Mouse (Mus musculus): ENCODE results near the gene R3hdm4. TPM values are rescaled to one million over a fixed set of nuclear protein-coding genes. Genes with fewer than 3 reads are reported as not detected.

The R3hdm4 gene
- total and polyA plus RNA-seq, 3 experiments: 10.5 to 59.4 (median 22.3) TPM

- H3K79me2 ChIP-seq (replicated peaks; ENCODE audit: control insufficient read depth, extremely low read depth, insufficient read depth, poor library complexity, severe bottlenecking): no peaks in the 10 kb centered on the region
- no peak overlapping the region for H3K4me3 ChIP-seq (replicated peaks in 1 of 3; ENCODE audit: low read depth in 2 of 3, low read length in 2 of 3, poor library complexity in 1 of 3)
- dilution Hi-C loops (cut with MboI; ENCODE audit: extremely low pct_ligation_motif_present, extremely low pct_unique_long_range_greater_than_20kb, low sequenced_read_pairs) (no loop called here), in situ Hi-C loops (cut with MboI; ENCODE audit: low pct_ligation_motif_present, low pct_unique_long_range_greater_than_20kb, low sequenced_read_pairs) (no loop called here)
- no peaks in the 10 kb centered on the region for H3K4me1 ChIP-seq (ENCODE audit: control insufficient read depth in 1 of 2, insufficient read depth in 2 of 2)
- H3K27ac ChIP-seq (ENCODE audit: insufficient read depth, low read depth): no peak overlapping the region
- peaks cover 64 to 92% of the 10 kb centered on the region in 2 experiments for H3K36me3 ChIP-seq (replicated peaks in 1 of 2; ENCODE audit: control insufficient read depth in 1 of 2, insufficient read depth in 1 of 2, low read length in 1 of 2)
- H3K27me3 ChIP-seq (replicated peaks): no peaks in the 10 kb centered on the region
- H3K4me2 ChIP-seq (ENCODE audit: insufficient read depth, low read depth, poor library complexity, severe bottlenecking): no peak overlapping the region
- no peaks in the 10 kb centered on the region for H3K9me3 ChIP-seq (replicated peaks; ENCODE audit: low read length)
- TF ChIP-seq POLR2AphosphoS2 (IDR thresholded peaks at IDR 0.05; ENCODE audit: low read depth, low read length) (peak; percentile 31; the same call in 1 of the 2 replicates), ZC3H11A (IDR thresholded peaks at IDR 0.05; ENCODE audit: low read depth, low read length) (no peak)
- no peak overlapping the region for H3K9ac ChIP-seq (ENCODE audit: insufficient read depth, low read depth)
- DNase-seq (ENCODE audit: extremely low read depth): no peak
These were observed 48.1 kb upstream of the R3hdm4 start for GRCm38 (mm10) chr10:79969124-79969568.

- no peak for TF ChIP-seq SMC3 (IDR thresholded peaks at IDR 0.05; ENCODE audit: low read depth, low read length)
- no peak for TF ChIP-seq TBP (conservative IDR thresholded peaks at IDR 0.05; ENCODE audit: low read depth, low read length)
- TF ChIP-seq POLR2A (IDR thresholded peaks at IDR 0.05; ENCODE audit: low read depth, low read length): 0 out of 2 replicates have a peak, but pooled peaks have one; percentile 32
- TF ChIP-seq KAT2A (IDR thresholded peaks at IDR 0.05; ENCODE audit: insufficient replicate concordance, low read length): no peak
- no peak overlapping the region for H3K27ac ChIP-seq (ENCODE audit: insufficient read depth, low read depth)
- dilution Hi-C loops (cut with MboI; ENCODE audit: extremely low pct_ligation_motif_present, extremely low pct_unique_long_range_greater_than_20kb, low sequenced_read_pairs) (no loop called here), in situ Hi-C loops (cut with MboI; ENCODE audit: low pct_ligation_motif_present, low pct_unique_long_range_greater_than_20kb, low sequenced_read_pairs) (no loop called here)
- peaks cover 65 to 92% of the 10 kb centered on the region in 2 experiments for H3K36me3 ChIP-seq (replicated peaks in 1 of 2; ENCODE audit: control insufficient read depth in 1 of 2, insufficient read depth in 1 of 2, low read length in 1 of 2)
- H3K4me3 ChIP-seq (replicated peaks in 1 of 3; ENCODE audit: low read depth in 2 of 3, low read length in 2 of 3, poor library complexity in 1 of 3): no peak overlapping the region
- no peaks in the 10 kb centered on the region for H3K79me2 ChIP-seq (replicated peaks; ENCODE audit: control insufficient read depth, extremely low read depth, insufficient read depth, poor library complexity, severe bottlenecking)
- H3K9ac ChIP-seq (ENCODE audit: insufficient read depth, low read depth): no peak overlapping the region
- no peak overlapping the region for H3K4me2 ChIP-seq (ENCODE audit: insufficient read depth, low read depth, poor library complexity, severe bottlenecking)
- H3K27me3 ChIP-seq (replicated peaks): no peaks in the 10 kb centered on the region
- DNase-seq (ENCODE audit: extremely low read depth): no peak
- H3K4me1 ChIP-seq (ENCODE audit: control insufficient read depth in 1 of 2, insufficient read depth in 2 of 2): no peaks in the 10 kb centered on the region
- H3K9me3 ChIP-seq (replicated peaks; ENCODE audit: low read length): no peaks in the 10 kb centered on the region
These were observed 47.2 kb upstream of the R3hdm4 start for GRCm38 (mm10) chr10:79968181-79968580.

GRCm38 (mm10) chr10:79966886-79967400 is 45.9 kb upstream of the R3hdm4 start:
- no peak overlapping the region for H3K27ac ChIP-seq (ENCODE audit: insufficient read depth, low read depth)
- TF ChIP-seq CHD1 (IDR thresholded peaks at IDR 0.05; ENCODE audit: low read depth, low read length) (no peak), IRF4 (IDR thresholded peaks at IDR 0.05; ENCODE audit: low read depth, low read length) (no peak), ZC3H11A (IDR thresholded peaks at IDR 0.05; ENCODE audit: low read depth, low read length) (no peak), USF1 (IDR thresholded peaks at IDR 0.05; ENCODE audit: low read depth, low read length) (no peak), TBP (conservative IDR thresholded peaks at IDR 0.05; ENCODE audit: low read depth, low read length) (no peak), ZNF384 (IDR thresholded peaks at IDR 0.05; ENCODE audit: low read depth, low read length) (no peak), NRF1 (IDR thresholded peaks at IDR 0.05; ENCODE audit: low read depth, low read length) (no peak), HCFC1 (IDR thresholded peaks at IDR 0.05; ENCODE audit: low read depth, low read length) (no peak), JUND (conservative IDR thresholded peaks at IDR 0.05; ENCODE audit: low read depth, low read length) (no peak)
- dilution Hi-C loops (cut with MboI; ENCODE audit: extremely low pct_ligation_motif_present, extremely low pct_unique_long_range_greater_than_20kb, low sequenced_read_pairs) (no loop called here), in situ Hi-C loops (cut with MboI; ENCODE audit: low pct_ligation_motif_present, low pct_unique_long_range_greater_than_20kb, low sequenced_read_pairs) (no loop called here)
- no peak overlapping the region for H3K9ac ChIP-seq (ENCODE audit: insufficient read depth, low read depth)
- no peaks in the 10 kb centered on the region for H3K9me3 ChIP-seq (replicated peaks; ENCODE audit: low read length)
- peaks cover 5% of the 10 kb centered on the region for H3K79me2 ChIP-seq (replicated peaks; ENCODE audit: control insufficient read depth, extremely low read depth, insufficient read depth, poor library complexity, severe bottlenecking)
- H3K36me3 ChIP-seq (replicated peaks in 1 of 2; ENCODE audit: control insufficient read depth in 1 of 2, insufficient read depth in 1 of 2, low read length in 1 of 2): peaks cover 71 to 95% of the 10 kb centered on the region in 2 experiments
- DNase-seq (ENCODE audit: extremely low read depth): no peak
- H3K4me2 ChIP-seq (ENCODE audit: insufficient read depth, low read depth, poor library complexity, severe bottlenecking): no peak overlapping the region
- H3K4me3 ChIP-seq (replicated peaks in 1 of 3; ENCODE audit: low read depth in 2 of 3, low read length in 2 of 3, poor library complexity in 1 of 3): no peak overlapping the region
- peaks cover 0 to 6% of the 10 kb centered on the region in 2 experiments; a peak in 1 of 4 replicates for H3K4me1 ChIP-seq (ENCODE audit: control insufficient read depth in 1 of 2, insufficient read depth in 2 of 2)
- no peaks in the 10 kb centered on the region for H3K27me3 ChIP-seq (replicated peaks)

Data from CH12.LX (cell line).